Mouse (Mus musculus) heart, embryonic 14.5 days (tissue): Measurements from ENCODE around the gene Pde1c. TPM values are rescaled to one million over a fixed set of nuclear protein-coding genes. Genes with fewer than 3 reads are reported as not detected.
A peak's percentile ranks its signal among the peaks of the same experiment; 100 is the strongest.

Experiments used
- ATAC-seq: fragments of 200-750 bp; cut with Nextera tagmentation; 2 replicates; pipeline ENCODE4 v1.8.0; 2017; ENCODE audit warnings: low read depth, moderate TSS enrichment; ENCODE audit not compliant: insufficient number of reproducible peaks, insufficient read depth, low FRiP score
- H3K27ac ChIP-seq, 2 experiments: fragments of 200-500 bp in 1 of 2; fragments of 300-500 bp in 1 of 2; sonication (generic) in 1 of 2; replicated peaks in 1 of 2; 2 replicates each; pipeline ENCODE4 v1.5.1; 2012 to 2014; ENCODE audit warnings: low read depth in 2 of 2, low read length in 2 of 2, control low read depth in 1 of 2, mild to moderate bottlenecking in 1 of 2, mixed read lengths in 1 of 2; ENCODE audit not compliant: control insufficient read depth in 1 of 2, insufficient read depth in 1 of 2
- H3K27me3 ChIP-seq: fragments of 300-500 bp; sonication (generic); 2 replicates; pipeline ENCODE4 v1.6.1; 2014; ENCODE audit warnings: mild to moderate bottlenecking, low read length, control low read depth; ENCODE audit not compliant: control insufficient read depth, insufficient read depth
- H3K36me3 ChIP-seq: fragments of 300-500 bp; sonication (generic); 2 replicates; pipeline ENCODE4 v1.6.1; 2014; ENCODE audit warnings: mild to moderate bottlenecking, control low read depth, low read length, mixed read lengths; ENCODE audit not compliant: control insufficient read depth, insufficient read depth
- H3K4me1 ChIP-seq, 2 experiments: fragments of 200-500 bp in 1 of 2; fragments of 300-500 bp in 1 of 2; sonication (generic) in 1 of 2; 2 replicates each; pipeline ENCODE4 v1.6.1; 2012 to 2014; ENCODE audit warnings: low read length in 2 of 2, control low read depth in 1 of 2, mixed read lengths in 1 of 2; ENCODE audit not compliant: control insufficient read depth in 2 of 2, insufficient read depth in 2 of 2
- H3K4me2 ChIP-seq: fragments of 300-500 bp; sonication (generic); 2 replicates; pipeline ENCODE4 v1.6.1; 2014; ENCODE audit warnings: mild to moderate bottlenecking, low read length
- H3K4me3 ChIP-seq, 2 experiments: fragments of 200-500 bp in 1 of 2; fragments of 300-500 bp in 1 of 2; sonication (generic) in 1 of 2; 2 replicates each; pipeline ENCODE4 v1.5.1; 2012 to 2014; ENCODE audit warnings: low read length in 2 of 2, mild to moderate bottlenecking in 2 of 2, control low read depth in 1 of 2, low read depth in 1 of 2, moderate library complexity in 1 of 2; ENCODE audit not compliant: control insufficient read depth in 1 of 2, insufficient read depth in 1 of 2
- H3K9ac ChIP-seq: fragments of 300-500 bp; sonication (generic); 2 replicates; pipeline ENCODE4 v1.6.1; 2014; ENCODE audit warnings: mild to moderate bottlenecking, low read length
- H3K9me3 ChIP-seq: fragments of 300-500 bp; sonication (generic); 2 replicates; pipeline ENCODE4 v1.6.1; 2016; ENCODE audit warnings: low read length, control low read depth; ENCODE audit not compliant: control insufficient read depth
- WGBS: fragments of 180-500 bp; shearing (Covaris S2); extraction: QIAGEN DNeasy Blood & Tissue Kit; methylation state at CpG from one replicate; pipeline ENCODE4 v1.1.7; 2014; 5-methylcytosine and 5-hydroxymethylcytosine counted together
- polyA plus RNA-seq: library from polyadenylated mRNA; unstranded; fragments of >200 nt; fragmentation: Nextera tagmentation; extraction: Ambion mirVana; gene quantifications from 2 replicates; pipeline ENCODE4 v1.2.1, GENCODE M21; 2014

Gene Pde1c
- polyA plus RNA-seq, 1 experiment from 2014 or later = 11.1 TPM

DNA sequence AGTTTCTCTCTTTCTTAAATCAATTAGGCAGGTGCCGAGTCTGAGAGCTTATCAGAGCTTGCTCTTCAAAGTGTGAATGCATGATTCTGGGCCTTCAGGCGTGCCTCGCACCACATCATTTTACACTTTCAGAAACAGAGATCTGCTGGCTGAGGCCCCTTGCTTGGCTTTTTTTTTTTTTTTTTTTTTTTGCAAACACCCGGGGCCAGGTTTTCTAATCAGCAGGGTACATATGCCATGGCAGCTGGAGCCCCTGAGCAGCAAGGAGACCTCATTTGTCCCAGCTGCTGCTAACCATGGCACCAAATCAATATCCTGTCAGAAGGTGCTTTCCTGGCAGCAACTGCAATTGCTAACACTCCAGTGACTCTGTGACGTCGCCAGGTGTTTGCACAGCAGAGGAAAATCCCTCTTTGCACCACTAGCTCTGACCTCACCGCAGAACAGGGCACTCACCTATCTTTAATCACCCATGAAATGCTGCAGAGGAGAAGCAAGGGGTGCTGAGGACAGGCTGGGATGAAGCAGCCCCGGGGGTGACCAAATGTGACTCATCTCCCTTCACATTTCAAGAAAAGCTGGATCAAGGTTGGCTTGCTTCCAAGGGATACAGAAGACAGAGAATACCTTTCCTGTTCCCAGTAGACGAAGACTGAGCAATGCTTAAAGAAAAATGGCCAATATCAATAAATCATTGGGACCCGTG lies 195.7 kb downstream of the Pde1c start:
- no peak for ATAC-seq
- Histone ChIP-seq H3K4me1 (peaks cover 16 to 28% of the 10 kb centered on the region in 2 experiments), H3K4me2 (peak overlapping the region; percentile 6; the same call in 1 of the 2 replicates), H3K9me3 (no peaks in the 10 kb centered on the region), H3K9ac (no peak overlapping the region), H3K4me3 (no peak overlapping the region), H3K27ac (peak overlapping the region; percentile 73 to 79), H3K36me3 (no peaks in the 10 kb centered on the region), H3K27me3 (no peaks in the 10 kb centered on the region)
- WGBS = 24% methylated on average over 10 of the region's 10 CpGs

DNA sequence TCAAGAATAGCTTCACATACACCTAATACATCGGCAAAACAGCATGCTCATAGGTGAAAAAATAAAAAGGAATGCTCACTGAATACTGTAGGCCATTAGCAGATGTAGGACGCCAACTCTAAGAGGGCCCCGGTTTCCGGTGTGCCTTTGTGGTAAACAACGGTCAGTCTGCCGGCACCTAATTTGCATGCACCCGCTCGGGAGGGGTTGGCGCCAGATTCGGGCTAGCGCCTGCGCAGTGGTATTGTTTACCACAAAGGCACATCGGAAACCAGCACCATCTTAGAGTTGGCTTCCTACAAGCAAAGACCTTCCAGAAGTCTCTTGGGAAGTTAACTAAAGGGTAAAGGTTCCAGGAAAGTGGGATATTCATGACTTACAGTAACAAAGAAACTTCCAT lies 199.4 kb downstream of the Pde1c start:
- no peaks in the 10 kb centered on the region for H3K36me3 ChIP-seq
- 75% methylated on average over 13 of the region's 13 CpGs for WGBS
- H3K4me3 ChIP-seq = no peak overlapping the region
- ATAC-seq = no peak
- no peak overlapping the region for H3K27ac ChIP-seq
- H3K9me3 ChIP-seq = no peaks in the 10 kb centered on the region
- peaks cover 14 to 25% of the 10 kb centered on the region in 2 experiments for H3K4me1 ChIP-seq
- no peaks in the 10 kb centered on the region for H3K27me3 ChIP-seq
- H3K4me2 ChIP-seq = no peak overlapping the region
- no peak overlapping the region for H3K9ac ChIP-seq

DNA sequence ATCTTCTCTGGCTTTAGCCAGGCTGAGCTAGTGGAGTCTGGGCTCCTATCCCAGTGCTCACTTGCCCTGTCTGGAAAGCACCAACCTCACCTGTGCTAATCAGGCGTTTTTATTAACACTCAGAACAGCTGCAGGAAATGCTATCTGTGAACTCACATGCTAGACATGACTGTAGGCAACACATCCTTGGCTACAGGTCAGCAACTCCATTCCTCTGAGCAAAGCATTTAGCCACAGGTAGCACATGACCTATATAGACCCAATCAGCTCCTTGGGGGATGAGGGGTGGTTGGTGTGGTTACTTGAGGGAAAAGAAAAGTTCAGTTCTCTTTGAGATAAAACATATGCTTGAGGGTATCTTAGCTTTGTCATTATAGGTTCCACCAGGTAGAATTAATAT lies 200.8 kb downstream of the Pde1c start:
- H3K4me1 ChIP-seq = peaks cover under 1 to 12% of the 10 kb centered on the region in 2 experiments
- no peak overlapping the region for H3K4me3 ChIP-seq
- no peaks in the 10 kb centered on the region for H3K9me3 ChIP-seq
- ATAC-seq = no peak
- WGBS = 33% methylated on average over 1 of the region's 1 CpGs
- H3K27me3 ChIP-seq = 0 out of 2 replicates have a peak, but pooled peaks cover 4% of the 10 kb centered on the region
- no peak overlapping the region for H3K4me2 ChIP-seq
- no peak overlapping the region for H3K27ac ChIP-seq
- H3K9ac ChIP-seq = no peak overlapping the region
- H3K36me3 ChIP-seq = no peaks in the 10 kb centered on the region

DNA sequence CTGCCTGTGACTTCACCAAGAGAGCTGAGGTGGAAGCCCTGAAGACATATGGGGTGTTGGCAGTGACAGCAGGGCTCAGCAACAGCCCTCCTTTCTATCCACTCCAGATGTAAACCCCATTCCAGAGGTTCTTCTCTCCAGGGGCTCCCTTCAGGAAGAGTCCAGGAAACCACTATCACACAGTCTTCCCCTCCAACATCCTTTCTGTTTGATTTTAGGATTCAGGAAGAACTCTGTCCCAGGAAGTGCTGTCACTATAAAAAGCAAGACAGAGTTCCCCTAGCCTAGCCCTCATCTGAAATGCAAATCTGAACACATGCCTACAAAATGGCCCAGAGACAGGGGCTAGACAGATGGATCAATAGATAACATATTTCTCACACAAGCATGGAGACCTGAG lies 201.6 kb downstream of the Pde1c start:
- no peak overlapping the region for H3K4me2 ChIP-seq
- no peak for ATAC-seq
- H3K9ac ChIP-seq = no peak overlapping the region
- no peaks in the 10 kb centered on the region for H3K9me3 ChIP-seq
- no peaks in the 10 kb centered on the region for H3K36me3 ChIP-seq
- 0 out of 2 replicates have a peak, but pooled peaks cover 4% of the 10 kb centered on the region for H3K27me3 ChIP-seq
- H3K27ac ChIP-seq = no peak overlapping the region
- H3K4me1 ChIP-seq = peaks cover 3% of the 10 kb centered on the region in 2 experiments; a peak in 2 of 4 replicates
- H3K4me3 ChIP-seq = no peak overlapping the region

DNA sequence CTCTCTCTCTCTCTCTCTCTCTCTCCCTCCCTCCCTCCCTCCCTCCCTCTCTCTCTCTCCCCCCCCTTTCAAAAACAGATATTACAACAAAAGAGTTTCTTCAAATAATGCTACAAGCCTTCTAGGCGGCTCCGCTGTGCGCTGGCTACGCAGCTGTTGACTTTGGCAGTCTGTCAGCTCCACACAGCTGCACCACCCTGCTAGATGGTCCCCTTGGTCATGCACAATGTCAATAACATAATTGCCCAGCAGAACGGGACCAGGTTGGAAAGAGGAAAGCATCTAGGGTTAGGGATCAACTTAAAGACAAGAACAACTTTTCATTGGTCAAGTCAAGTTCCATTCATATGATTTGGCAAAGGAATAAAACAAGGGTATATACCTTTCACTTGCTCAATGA lies 206.3 kb downstream of the Pde1c start:
- Histone ChIP-seq H3K4me3 (peak overlapping the region in 1 of 2 experiments; percentile 47; a peak in 2 of 4 replicates), H3K27ac (no peak overlapping the region)
- no peak for ATAC-seq

DNA sequence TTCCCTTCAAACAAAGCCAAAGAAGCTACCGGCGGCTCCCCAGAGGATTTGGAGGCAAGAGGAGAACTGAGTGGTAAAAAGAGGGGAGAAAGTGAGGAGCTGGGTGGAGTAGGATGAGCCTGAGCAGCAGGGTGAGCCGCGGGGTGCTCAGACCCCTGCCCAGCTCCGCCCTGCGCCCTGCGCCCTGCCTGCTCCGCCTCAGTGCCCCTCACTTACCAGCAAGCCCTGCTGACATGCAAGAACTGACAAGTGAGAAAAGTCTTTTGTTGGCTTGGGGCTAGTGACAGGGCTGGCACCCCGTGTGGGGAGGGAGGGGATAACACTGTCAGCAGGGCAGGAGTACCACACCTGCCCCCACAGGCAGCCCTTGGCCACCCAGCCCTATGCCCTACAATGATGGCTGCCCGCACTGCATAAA lies 206.8 kb downstream of the Pde1c start:
- H3K4me3 ChIP-seq = peak overlapping the region; percentile 47 to 52
- peak overlapping the region; percentile 74 for H3K9ac ChIP-seq
- 0 out of 2 replicates have a peak, but pooled peaks cover 4% of the 10 kb centered on the region for H3K27me3 ChIP-seq
- peak; percentile 83 for ATAC-seq
- no peaks in the 10 kb centered on the region for H3K36me3 ChIP-seq
- WGBS = 1% methylated on average over 9 of the region's 10 CpGs
- peak overlapping the region; percentile 97 for H3K4me2 ChIP-seq
- peaks cover 4 to 7% of the 10 kb centered on the region in 2 experiments; a peak in 3 of 4 replicates for H3K4me1 ChIP-seq
- peak overlapping the region in 1 of 2 experiments; percentile 57; a peak in 1 of 4 replicates for H3K27ac ChIP-seq
- H3K9me3 ChIP-seq = no peaks in the 10 kb centered on the region

More for the DNA sequence above, 206.3 kb downstream of the Pde1c start:
- Histone ChIP-seq H3K4me2 (peak overlapping the region; percentile 97), H3K36me3 (no peaks in the 10 kb centered on the region), H3K27me3 (0 out of 2 replicates have a peak, but pooled peaks cover 4% of the 10 kb centered on the region), H3K4me1 (peaks cover 4 to 7% of the 10 kb centered on the region in 2 experiments; a peak in 3 of 4 replicates), H3K9me3 (no peaks in the 10 kb centered on the region), H3K9ac (no peak overlapping the region; the same call in 1 of the 2 replicates)
- WGBS = 4% methylated on average over 5 of the region's 5 CpGs

DNA sequence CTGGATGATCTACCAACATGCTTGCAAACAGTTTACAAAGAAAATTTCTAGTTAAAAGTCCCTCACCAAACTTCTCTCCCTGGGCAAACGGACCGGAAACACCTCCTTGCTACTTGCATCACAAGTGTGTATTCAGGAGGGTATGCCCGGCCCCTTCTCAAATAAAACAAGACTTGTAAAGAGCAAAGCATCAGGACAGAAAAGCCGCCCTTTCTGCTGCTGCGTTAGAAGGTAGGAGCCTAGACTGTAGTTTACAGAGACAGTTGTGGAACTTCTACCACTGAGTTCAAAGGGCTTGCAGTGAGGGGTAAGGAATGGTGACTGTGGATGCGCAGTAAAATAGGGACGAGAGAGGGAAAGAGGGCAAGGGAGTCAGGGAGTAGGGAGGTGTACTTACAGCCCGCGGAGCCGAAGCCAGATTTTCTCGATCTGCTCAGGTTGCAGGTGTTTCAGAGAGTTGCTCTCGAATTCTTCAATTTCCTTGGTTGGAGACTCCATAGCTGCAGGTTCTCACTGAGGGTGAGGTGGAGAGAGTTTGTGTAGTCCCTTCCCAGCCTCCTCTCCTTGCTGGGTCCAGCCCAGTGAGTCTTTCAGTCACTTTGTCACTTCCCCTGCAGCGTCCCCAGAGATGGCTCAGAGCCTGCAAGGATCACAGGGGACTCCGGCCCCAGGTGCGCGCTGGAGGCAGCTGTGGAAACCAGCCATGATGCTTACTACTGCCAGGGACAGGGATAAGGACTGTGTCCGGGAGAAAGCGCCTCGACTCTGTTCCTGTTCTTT lies 207.4 kb downstream of the Pde1c start:
- Histone ChIP-seq H3K4me1 (peaks cover 4 to 7% of the 10 kb centered on the region in 2 experiments), H3K4me3 (peak overlapping the region; percentile 47 to 52), H3K27ac (peak overlapping the region in 1 of 2 experiments; percentile 57; a peak in 1 of 4 replicates), H3K4me2 (peak overlapping the region; percentile 97), H3K9ac (peak overlapping the region; percentile 74), H3K36me3 (no peaks in the 10 kb centered on the region), H3K27me3 (0 out of 2 replicates have a peak, but pooled peaks cover 4% of the 10 kb centered on the region), H3K9me3 (no peaks in the 10 kb centered on the region)
- no peak for ATAC-seq
- 3% methylated on average over 19 of the region's 19 CpGs for WGBS
